Mouse (Mus musculus): ENCODE data around the gene Gm438.
"Not testable (repeated sequence)": the region's sequence is repeated elsewhere in the genome, so short reads cannot be mapped to it uniquely, and the experiment has no call there.

Gene Gm438

DNA sequence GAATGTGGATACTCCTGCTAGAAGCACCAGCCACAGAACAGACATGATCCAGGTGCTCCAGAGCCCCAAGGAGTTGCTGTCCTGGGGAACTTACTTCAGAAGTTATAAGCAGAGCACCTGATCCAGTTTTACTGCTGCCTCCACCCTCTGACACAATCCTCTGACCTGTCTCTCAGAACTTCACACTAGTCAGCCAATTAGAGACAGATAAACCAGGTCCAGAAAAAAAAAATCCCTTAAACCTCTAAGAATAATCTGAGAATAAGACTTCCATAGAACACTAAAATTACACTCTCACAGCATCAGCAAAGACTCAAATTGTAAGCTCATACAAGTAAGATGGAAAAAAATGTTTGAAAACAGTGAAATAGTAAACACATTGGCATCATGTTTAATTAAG lies at the start of gene Gm438:
Gene Gm438, minus strand, starts transcription at position 101 of the 400 bp plus-strand sequence.
- in situ Hi-C loops (cut with MboI): no loop called here

DNA sequence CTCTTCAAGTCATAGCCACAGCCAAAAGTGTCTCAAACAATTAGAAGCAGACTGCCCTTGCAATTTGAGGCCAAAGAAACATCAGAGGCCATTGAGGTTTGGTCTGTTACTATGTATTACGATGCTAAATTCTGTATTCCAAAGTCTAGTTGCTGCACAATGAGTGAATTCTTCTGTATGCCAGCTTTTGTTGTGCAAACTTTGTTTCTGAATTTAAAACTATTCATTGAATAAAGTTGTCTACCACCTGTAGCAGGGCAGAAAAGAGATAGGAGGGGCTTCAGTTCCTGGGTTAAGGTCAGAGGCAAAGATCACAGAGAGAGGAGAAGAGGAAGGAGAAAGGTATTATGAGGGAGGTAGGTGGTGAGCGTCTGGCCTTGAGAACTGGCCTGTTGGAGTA lies 38.3 kb upstream of the Gm438 start:
- in situ Hi-C loops (cut with MboI): no loop called here

DNA sequence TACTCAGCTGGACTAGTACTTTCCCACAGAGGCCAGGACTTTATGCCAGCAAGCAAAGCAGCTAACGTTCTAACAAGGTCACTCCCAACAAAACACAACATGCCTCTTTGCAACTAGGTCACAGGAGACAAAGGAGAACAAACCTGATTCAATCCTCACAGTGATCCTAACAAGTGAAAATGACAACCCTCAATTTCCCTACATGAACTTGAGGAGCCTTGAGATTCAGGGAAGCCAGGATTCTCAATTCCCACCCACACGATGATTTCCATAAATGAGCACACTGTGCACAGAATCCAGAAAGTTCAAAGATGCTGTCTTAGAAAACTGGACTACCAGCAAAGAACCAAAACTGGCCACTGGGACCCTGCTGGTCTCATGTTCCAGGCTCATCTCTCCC lies 37.6 kb upstream of the Gm438 start:
- in situ Hi-C loops (cut with MboI): no loop called here

DNA sequence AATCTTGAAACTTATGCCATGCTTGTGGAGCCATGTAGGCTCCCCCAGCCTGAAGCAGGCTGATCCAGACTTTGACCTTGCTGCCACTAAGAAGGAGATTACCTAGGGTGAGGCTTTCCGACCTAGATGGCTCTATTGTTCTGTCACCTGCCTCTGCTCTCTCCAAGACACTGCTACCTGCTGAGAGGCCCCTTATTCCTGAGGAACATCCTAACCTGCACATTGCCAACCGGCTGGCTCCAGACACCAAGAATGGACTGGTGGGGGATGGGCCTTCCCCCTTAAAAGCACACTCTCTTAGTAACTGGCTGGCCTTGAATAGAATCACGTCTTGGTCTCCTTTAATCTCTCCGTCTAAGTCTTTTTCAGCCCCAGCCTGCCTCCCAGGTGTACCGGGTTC lies 20.8 kb upstream of the Gm438 start:
- in situ Hi-C loops (cut with MboI): not testable (repeated sequence)

DNA sequence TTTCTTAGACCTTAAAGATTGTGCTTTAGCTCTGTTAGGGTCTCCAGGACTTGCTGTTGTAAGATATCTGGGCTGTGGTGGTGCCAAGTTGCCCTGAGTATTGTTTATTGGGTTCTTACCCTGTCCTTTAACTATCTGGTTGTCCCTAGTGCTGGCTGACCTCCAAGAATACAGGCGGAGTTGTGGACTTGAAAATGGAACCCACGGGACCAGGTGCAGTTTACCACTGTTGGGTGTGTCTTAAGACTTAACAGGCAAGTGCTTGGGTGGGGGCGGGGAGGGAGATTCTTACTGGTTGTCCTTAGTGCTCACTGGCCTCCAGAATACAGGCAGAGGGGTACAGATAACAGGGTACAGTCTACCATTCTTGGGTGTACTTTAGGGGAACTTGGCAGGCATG lies 17.2 kb upstream of the Gm438 start:
- in situ Hi-C loops (cut with MboI): no loop called here

DNA sequence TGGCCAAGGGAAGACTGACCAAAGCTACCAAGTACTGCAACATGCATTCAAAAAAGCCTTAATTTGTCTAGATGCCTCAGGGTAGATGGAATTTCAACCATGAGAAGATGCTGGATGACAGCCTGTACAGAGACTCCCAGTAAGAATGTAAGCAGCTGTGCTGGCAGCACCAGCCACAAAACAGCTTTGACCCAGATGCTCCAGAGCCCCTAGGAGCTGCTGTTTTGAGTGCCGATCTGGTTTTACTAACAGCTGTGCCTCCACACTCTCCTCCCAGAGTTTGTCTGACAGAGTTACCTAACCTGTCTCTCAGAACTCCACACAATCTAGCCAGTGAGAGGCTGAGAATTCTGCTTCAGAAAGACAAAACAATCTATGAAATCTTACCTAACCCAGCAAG lies 3.8 kb upstream of the Gm438 start:
- in situ Hi-C loops (cut with MboI): no loop called here

DNA sequence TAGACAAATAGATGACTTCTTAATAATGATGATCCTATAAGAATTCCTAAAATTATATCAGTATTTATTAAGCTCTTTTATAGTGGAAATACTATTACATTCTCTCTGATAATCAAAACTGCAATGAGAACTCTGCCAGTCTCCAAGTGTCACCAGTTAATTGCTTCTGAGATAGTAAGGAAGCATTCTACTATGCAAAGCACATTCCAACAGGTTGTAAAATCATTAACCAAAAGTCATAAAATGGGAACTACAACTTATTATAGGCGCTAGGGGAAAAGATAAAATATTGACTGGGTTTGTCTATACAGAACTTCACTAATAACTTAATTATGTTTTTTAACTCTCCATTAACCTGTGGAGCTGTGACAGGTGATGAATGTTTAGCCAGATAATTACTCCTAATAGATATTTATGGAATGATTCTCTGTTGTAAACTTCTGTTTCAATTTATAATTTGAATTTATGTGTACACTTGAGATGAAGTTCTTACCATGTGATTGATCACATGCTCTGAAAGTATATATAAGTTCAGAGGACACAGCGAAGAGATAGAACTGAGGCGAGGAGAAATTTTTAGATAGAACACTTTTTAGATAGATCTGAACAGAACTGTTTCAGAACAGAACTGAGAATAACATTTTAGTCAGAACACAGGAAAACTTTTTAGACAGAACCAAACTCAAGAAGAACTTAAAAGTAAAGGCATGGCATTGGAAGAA lies 3.7 kb downstream of the Gm438 start:
- in situ Hi-C loops (cut with MboI): no loop called here

DNA sequence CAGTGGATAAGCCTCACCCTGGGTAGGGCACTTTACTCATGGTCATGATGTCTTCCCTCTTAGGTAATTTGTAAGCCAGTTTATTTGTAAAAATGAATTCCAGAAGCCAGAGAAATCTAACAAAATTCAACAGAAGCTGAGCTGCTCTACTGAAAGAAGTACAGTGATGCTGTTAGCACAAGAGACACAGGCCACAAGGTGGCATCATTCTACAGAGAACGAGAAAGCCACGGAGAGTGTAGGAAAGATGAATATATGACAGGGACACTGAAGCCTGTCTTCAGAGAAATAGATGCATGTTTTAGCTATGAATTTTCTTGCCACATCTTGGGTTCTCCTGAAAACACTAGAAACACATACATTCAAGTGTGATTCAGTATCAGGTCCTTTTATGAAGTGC lies 20.7 kb downstream of the Gm438 start:
- in situ Hi-C loops (cut with MboI): no loop called here

DNA sequence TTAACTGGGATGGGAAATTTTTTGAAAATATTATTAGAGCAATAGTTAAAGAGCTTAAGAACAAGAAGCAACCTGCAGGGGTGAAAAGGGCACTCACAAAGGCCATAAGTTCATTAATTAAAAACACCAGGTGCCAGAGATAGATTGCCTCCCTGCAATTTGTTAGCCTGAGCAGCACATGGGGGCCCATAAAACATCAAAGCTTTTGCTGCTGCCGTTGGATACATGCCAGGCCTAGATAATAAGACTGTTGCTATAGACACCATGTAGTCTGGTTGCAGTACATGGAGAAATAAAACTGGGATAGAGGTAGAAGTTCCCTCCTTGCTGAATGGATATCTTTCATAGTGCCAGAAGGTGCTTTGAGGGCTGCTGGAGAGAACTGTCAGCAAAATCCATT lies 37.2 kb downstream of the Gm438 start:
- in situ Hi-C loops (cut with MboI): no loop called here

All from mature B cell (primary cell).